Mouse (Mus musculus) liver, embryonic 16.5 days (tissue): Measurements from ENCODE around the gene Akip1. TPM values are rescaled to one million over a fixed set of nuclear protein-coding genes. Genes with fewer than 3 reads are reported as not detected.

Source experiments
- ATAC-seq: fragments of 200-750 bp; cut with Nextera tagmentation; 2 replicates; pipeline ENCODE4 v1.8.0; 2017; ENCODE audit warnings: low read depth, mild to moderate bottlenecking, moderate number of reproducible peaks, moderate library complexity
- H3K27ac ChIP-seq: fragments of 300-500 bp; sonication (generic); 2 replicates; pipeline ENCODE4 v1.5.1; 2014; ENCODE audit warnings: mild to moderate bottlenecking, low read length
- H3K27me3 ChIP-seq: fragments of 300-500 bp; sonication (generic); 2 replicates; pipeline ENCODE4 v1.6.1; 2014; ENCODE audit warnings: low read depth, low read length, mixed read lengths; ENCODE audit not compliant: control insufficient read depth, insufficient read depth
- H3K36me3 ChIP-seq: fragments of 300-500 bp; sonication (generic); 2 replicates; pipeline ENCODE4 v1.6.1; 2014; ENCODE audit warnings: mild to moderate bottlenecking; ENCODE audit not compliant: control insufficient read depth, insufficient read depth
- H3K4me1 ChIP-seq: fragments of 300-500 bp; sonication (generic); 2 replicates; pipeline ENCODE4 v1.6.1; 2014; ENCODE audit warnings: low read depth, low read length, mixed read lengths; ENCODE audit not compliant: control insufficient read depth
- H3K4me2 ChIP-seq: fragments of 300-500 bp; sonication (generic); 2 replicates; pipeline ENCODE4 v1.6.1; 2014; ENCODE audit warnings: low read depth, low read length, mixed read lengths
- H3K4me3 ChIP-seq: fragments of 300-500 bp; sonication (generic); 2 replicates; pipeline ENCODE4 v1.5.1; 2014; ENCODE audit warnings: low read depth, mild to moderate bottlenecking, low read length
- H3K9ac ChIP-seq: fragments of 300-500 bp; sonication (generic); 2 replicates; pipeline ENCODE4 v1.6.1; 2014; ENCODE audit warnings: low read depth, low read length
- H3K9me3 ChIP-seq: fragments of 300-500 bp; sonication (generic); replicated peaks from 2 replicates; pipeline ENCODE4 v1.6.1; 2016; ENCODE audit warnings: low read length; ENCODE audit not compliant: control insufficient read depth
- WGBS: fragments of 180-500 bp; shearing (Covaris S2); extraction: QIAGEN DNeasy Blood & Tissue Kit; methylation state at CpG from one replicate; pipeline ENCODE4 v1.1.7; 2014; ENCODE audit not compliant: insufficient replicate concordance; 5-methylcytosine and 5-hydroxymethylcytosine counted together
- polyA plus RNA-seq: library from polyadenylated mRNA; unstranded; fragments of >200 nt; fragmentation: Nextera tagmentation; extraction: Ambion mirVana; gene quantifications from 2 replicates; pipeline ENCODE4 v1.2.1, GENCODE M21; 2015

Gene Akip1
- polyA plus RNA-seq, 1 experiment from 2014 or later: 28.9 TPM

DNA sequence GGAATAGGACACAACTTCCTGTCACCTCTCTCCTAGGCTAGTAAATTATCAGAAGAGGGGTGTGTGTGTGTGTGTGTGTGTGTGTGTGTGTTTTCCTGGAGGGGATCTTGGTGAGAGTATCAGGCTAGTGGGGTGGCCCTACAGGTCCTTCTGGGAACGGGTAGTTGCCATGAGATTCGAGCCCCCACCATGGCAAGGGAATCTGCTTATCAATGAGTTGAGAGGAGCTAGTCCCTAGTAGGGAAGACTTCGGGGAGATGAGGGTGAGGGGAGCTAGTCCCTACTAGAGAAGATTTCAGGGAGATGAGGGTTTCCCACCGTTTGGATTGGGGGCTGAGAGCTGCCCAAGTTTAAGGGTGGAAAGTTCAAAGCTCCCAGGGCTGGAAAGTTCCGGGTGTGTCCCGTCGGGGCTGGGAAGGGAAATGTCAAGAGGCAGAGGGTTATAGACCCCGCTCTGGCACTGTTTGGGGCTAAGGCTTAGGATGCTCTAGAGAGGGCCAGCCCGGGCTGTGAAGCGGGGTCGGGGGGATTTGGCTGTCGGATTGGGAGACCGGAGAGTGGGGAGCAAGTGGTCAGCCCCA, 48.0 kb downstream of the Akip1 start:
- H3K27ac ChIP-seq: peak overlapping the region; percentile 85
- peaks cover 13% of the 10 kb centered on the region for H3K4me1 ChIP-seq
- no peak; the same call in none of the 2 replicates for ATAC-seq
- 2% methylated on average over 13 of the region's 13 CpGs for WGBS
- H3K4me2 ChIP-seq: peak overlapping the region; percentile 77
- H3K36me3 ChIP-seq: peaks cover under 1% of the 10 kb centered on the region
- H3K27me3 ChIP-seq: no peaks in the 10 kb centered on the region
- H3K9ac ChIP-seq: peak overlapping the region; percentile 88
- H3K9me3 ChIP-seq: no peaks in the 10 kb centered on the region
- peak overlapping the region; percentile 81 for H3K4me3 ChIP-seq

DNA sequence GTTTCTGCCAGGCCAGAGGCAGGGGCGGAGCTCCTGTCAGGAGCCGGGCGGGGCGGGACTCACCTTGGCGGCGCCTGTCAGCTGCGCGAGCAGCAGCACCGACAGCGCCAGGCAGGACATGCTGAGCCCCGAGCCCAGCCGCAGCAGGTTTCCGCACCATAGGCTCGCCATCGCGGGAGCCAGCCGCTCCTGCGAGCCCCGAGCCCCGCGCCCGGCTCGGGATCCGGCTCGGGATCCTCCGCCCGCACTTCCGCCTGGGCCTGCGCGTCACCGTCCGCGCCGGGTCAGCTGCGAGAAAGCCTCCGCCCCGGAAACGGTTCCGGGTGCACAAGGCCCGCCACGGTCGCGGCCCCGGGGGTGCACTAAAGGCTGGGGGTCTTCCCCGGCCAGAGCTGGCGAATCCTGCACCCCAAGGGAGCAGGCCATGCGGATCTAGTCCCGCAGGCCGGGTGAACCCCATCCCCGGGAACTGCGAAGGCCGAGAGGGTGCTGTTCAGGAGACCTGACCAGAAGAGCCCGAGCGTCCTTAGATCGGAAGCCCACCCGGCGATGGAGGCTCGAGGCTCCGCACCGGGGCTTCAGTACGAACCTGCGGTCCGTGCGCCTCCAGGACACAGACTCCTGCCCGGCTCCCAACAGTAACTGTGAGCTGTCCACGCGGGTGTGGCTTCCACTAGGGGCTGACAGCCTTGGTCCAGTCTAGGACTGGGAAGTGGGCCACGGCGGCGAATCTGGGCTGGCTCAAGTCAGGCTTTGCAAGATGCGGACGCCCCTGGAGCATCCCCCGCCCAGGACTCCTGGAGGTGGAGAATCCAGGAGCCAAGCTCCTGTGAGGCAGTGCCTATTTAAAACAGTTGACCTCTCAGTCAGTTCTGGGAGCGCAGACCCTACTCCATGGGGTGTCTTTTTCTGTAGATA, 48.8 kb downstream of the Akip1 start, which contains the start of gene Tmem9b:
Gene Tmem9b, minus strand, starts transcription at position 868 of the 918 bp plus-strand sequence.
- ATAC-seq: peak; percentile 90
- H3K9ac ChIP-seq: peak within 1 kb of the TSS; percentile 88
- H3K4me1 ChIP-seq: peaks cover 13% of the 10 kb centered on the region
- H3K27me3 ChIP-seq: no peaks in the 10 kb centered on the region
- H3K4me3 ChIP-seq: peak within 1 kb of the TSS; percentile 81
- under 1% methylated on average over 72 of the region's 74 CpGs for WGBS
- H3K4me2 ChIP-seq: peak within 1 kb of the TSS; percentile 77
- H3K36me3 ChIP-seq: no peaks in the 10 kb centered on the region; the same call in 1 of the 2 replicates
- H3K9me3 ChIP-seq: no peaks in the 10 kb centered on the region
- H3K27ac ChIP-seq: peak within 1 kb of the TSS; percentile 85

GRCm38 (mm10) chr7:109754034-109754433, 50.5 kb downstream of the Akip1 start:
- Histone ChIP-seq H3K4me1 (peaks cover 13% of the 10 kb centered on the region), H3K9ac (no peak overlapping the region), H3K36me3 (no peaks in the 10 kb centered on the region), H3K27me3 (no peaks in the 10 kb centered on the region), H3K4me2 (no peak overlapping the region), H3K9me3 (no peaks in the 10 kb centered on the region), H3K4me3 (no peak overlapping the region), H3K27ac (no peak overlapping the region)
- 79% methylated on average over 8 of the region's 8 CpGs for WGBS
- ATAC-seq: no peak

- Histone ChIP-seq H3K36me3 (no peaks in the 10 kb centered on the region), H3K9me3 (no peaks in the 10 kb centered on the region), H3K27ac (no peak overlapping the region), H3K27me3 (no peaks in the 10 kb centered on the region), H3K4me3 (no peak overlapping the region), H3K4me2 (no peak overlapping the region), H3K9ac (no peak overlapping the region), H3K4me1 (peaks cover 10% of the 10 kb centered on the region)
- ATAC-seq: no peak
- WGBS: 80% methylated on average over 3 of the region's 3 CpGs
Observed at GRCm38 (mm10) chr7:109756291-109756690, 52.8 kb downstream of the Akip1 start.

Other genes with a start within 250 kb of the Akip1 start
- gene Trim66, start 195.6 kb upstream of the Akip1 start, polyA plus RNA-seq: 0.01 and 0.04 TPM in 2 replicates
- 55.4 and 62.1 TPM in 2 replicates for gene Rpl27a, start 184.5 kb upstream of the Akip1 start, polyA plus RNA-seq
- gene St5, start 85 bp upstream of the Akip1 start, polyA plus RNA-seq: 23.0 and 29.6 TPM in 2 replicates
- 0.07 TPM in 1 of 2 replicates, not detected in the other for gene BC051019, start 20.2 kb downstream of the Akip1 start, polyA plus RNA-seq
- not detected in 2 replicates for gene Ascl3, start 28.0 kb downstream of the Akip1 start, polyA plus RNA-seq
- 27.7 and 28.1 TPM in 2 replicates for gene Tmem9b, start 49.2 kb downstream of the Akip1 start, polyA plus RNA-seq
- gene Nrip3, start 78.3 kb downstream of the Akip1 start, polyA plus RNA-seq: 0.09 and 0.22 TPM in 2 replicates
- gene Scube2, start 162.0 kb downstream of the Akip1 start, polyA plus RNA-seq: 0.09 and 0.12 TPM in 2 replicates